Mouse (Mus musculus) gastrocnemius, adult 18-20 months (tissue): ENCODE results near the gene Gm11037. TPM values are rescaled to one million over a fixed set of nuclear protein-coding genes. Genes with fewer than 3 reads are reported as not detected.

Source experiments
- DNase-seq: peaks from one replicate; pipeline ENCODE4 v3.0.0; 2021; ENCODE audit warnings: low spot score
- total RNA-seq, 2 experiments: library from RNA; stranded (reverse); gene quantifications; 2 replicates each; pipeline ENCODE4 v1.2.3; 2021

Gene Gm11037
- total RNA-seq, 2 experiments from 2014 or later = not detected

- no peak for DNase-seq
These were observed 15.3 kb downstream of the Gm11037 start for GRCm38 (mm10) chr2:131148353-131149253.

- no peak for DNase-seq
These were observed 15.9 kb downstream of the Gm11037 start for GRCm38 (mm10) chr2:131149254-131149578.

GRCm38 (mm10) chr2:131152166-131152730, 19.0 kb downstream of the Gm11037 start:
- DNase-seq = no peak

DNA sequence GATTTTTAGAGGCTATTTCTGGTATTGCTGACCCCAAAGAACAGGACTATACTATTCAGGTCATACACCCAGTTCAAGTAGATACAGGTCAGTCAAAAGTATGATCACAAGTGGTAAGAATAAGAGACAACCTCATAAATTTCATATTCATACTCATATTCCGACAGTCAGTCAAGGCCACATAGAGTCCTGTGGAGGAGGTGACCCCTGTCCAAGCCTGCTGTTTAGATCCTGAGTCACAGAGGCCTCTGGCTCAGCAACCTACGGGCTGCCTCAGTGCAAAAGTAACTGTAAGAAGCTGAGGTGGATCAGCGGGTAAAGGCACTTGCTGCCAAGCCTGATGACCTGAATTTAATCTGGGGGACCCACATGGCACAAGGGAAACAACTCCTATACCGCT, 20.7 kb downstream of the Gm11037 start:
- no peak for DNase-seq

GRCm38 (mm10) chr2:131156987-131157386, 23.7 kb downstream of the Gm11037 start:
- no peak for DNase-seq

- no peak for DNase-seq
These were observed 26.2 kb downstream of the Gm11037 start for GRCm38 (mm10) chr2:131159491-131159910.

- DNase-seq = peak; percentile 97
These were observed 26.8 kb downstream of the Gm11037 start, which contains the start of gene 1700037H04Rik for GRCm38 (mm10) chr2:131159938-131160581. 1700037H04Rik (minus strand) TSS chr2:131160081.

GRCm38 (mm10) chr2:131160671-131161111, 27.4 kb downstream of the Gm11037 start:
- peak; percentile 32 for DNase-seq

GRCm38 (mm10) chr2:131163924-131164323, 30.6 kb downstream of the Gm11037 start:
- no peak for DNase-seq

GRCm38 (mm10) chr2:131166172-131166571, 32.9 kb downstream of the Gm11037 start:
- no peak for DNase-seq

- DNase-seq = no peak
These were observed 34.7 kb downstream of the Gm11037 start for GRCm38 (mm10) chr2:131167984-131168383.

- DNase-seq = no peak
These were observed 35.6 kb downstream of the Gm11037 start for GRCm38 (mm10) chr2:131168914-131169313.

DNA sequence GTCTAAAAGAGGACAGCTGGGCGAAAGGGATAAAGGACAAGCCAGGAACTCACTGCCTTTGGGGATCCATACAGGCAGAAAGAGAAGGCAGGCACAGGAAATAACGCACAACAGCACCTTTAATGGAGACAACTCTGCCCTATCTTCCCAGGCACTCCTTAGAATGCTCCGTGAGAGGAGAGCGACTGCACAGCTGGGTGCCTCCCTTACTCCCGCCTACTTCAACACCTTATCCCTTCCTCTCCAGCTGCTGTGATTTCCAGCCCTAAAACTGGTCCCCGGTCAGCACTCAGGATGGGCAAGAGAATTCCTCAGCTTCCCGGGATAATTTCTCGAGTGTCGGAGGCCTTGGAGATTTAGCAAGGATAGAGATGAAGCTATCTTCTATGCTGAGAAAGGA, 37.6 kb downstream of the Gm11037 start:
- no peak for DNase-seq

GRCm38 (mm10) chr2:131171401-131172104, 38.3 kb downstream of the Gm11037 start:
- DNase-seq = peak; percentile 60

DNA sequence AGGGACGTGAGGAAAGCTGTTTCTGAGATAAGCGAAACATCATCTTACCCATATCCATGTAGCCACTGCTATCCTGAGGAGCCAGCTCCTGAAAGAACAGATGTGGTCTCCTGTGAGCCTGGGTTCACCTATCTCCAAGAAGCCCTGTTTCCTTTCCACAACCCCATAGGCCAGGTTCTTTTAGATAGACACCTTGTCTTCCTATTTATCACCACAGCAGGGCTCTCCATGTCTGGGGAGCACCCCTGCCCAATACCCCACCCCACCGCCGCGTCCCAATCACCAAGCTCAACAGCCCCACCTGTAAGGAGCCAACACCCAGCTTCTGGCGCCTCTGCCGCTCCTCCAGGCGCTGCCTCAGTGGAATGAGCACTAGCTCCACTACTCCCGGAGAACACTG, 39.0 kb downstream of the Gm11037 start:
- no peak for DNase-seq

- DNase-seq = peak; percentile 81
These were observed 41.4 kb downstream of the Gm11037 start for GRCm38 (mm10) chr2:131174700-131175099.

DNA sequence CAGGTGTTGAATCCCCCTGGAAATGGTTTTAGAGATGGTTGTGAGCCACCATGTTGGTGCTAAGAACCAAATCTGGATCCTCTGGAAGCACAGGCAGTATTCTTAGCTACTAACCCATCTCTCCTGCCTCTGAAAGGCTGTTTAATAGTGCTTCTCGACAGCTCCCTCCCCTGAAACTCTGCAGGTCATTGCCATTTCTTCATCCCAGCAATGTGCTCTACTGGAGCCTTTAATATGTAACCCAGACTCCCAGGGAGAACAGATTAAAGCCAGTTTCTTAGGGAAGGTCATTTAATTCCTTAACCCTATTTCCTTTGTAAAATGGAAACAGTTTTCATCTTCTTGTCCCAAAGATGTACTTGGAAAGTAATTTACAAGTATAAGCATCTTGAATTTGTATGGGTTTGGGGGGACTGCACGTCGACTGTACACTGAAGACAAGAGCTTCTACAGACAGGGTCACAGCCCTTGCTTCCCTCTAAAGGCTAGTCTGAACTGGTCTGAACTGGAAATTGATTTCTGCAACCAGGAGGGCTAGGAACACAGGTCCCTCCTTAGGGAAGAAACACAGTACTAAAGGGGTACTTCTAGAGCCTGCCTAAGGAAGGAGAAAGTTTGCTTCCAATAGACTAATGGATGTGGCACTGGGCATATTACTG, 42.1 kb downstream of the Gm11037 start:
- DNase-seq = no peak

- no peak for DNase-seq
These were observed 42.6 kb downstream of the Gm11037 start for GRCm38 (mm10) chr2:131175945-131176309.

DNA sequence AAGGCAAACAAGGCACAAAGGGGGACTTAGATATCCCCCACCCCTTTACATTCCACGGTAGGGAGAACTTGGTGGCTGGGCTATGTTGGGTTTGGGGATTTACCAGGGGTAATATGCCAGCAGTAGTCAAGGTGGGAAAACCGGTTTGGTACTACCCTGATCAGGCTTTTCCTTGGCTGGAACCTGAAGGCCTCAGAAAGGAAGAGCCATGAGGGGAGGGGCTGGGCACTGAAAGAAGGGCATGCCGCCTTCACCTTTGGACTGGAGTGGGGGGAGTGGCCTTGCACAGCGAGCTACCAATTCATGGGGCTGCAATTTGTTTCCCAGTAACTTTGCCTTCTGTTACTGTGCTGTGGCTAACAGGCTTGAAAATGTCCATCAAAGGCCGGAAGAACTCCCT, 43.2 kb downstream of the Gm11037 start:
- no peak for DNase-seq

GRCm38 (mm10) chr2:131177932-131178331, 44.6 kb downstream of the Gm11037 start:
- DNase-seq = no peak

DNA sequence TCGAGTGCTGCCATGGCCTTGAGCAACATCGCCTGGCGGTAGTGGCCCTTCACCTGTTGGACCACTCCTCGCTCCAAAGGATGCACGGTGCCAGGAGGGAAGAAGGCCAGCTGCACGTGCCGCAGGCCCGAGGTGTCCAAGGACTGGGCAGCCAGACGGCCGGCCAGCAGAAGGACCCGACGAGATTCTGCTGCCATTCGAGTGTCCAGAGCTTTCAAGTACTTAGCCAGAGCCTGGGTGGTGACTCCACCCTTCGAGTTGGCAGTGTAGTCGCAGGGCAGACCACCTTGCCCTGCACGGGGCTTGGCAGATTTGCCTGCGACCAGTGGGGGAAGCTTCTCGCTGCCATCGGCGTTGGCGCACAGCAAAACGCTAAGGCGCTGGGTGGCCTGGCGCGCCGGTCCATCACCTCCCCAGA, 45.5 kb downstream of the Gm11037 start:
- no peak for DNase-seq
